Mouse (Mus musculus): ENCODE data around the gene Nos1ap.

DNA sequence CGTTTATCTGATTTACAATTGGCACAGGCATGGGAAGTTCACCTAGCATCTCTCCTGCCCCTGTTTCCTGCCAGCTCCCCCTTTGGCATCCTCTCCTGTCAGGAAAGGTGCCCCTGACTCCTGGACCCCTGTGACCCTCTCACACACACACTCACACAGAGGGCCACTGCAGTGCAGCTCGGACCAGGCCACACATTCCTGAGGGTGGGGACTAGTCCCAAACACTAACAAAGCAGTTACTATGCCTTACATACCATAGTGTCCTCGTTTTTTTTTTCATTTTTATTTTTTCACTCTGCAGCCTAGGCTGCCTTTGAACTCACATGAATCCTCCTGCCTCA lies 110.2 kb downstream of the Nos1ap start:
- TF ChIP-seq GATA1 (IDR thresholded peaks at IDR 0.05; ENCODE audit: low read length) (no peak), TAL1 (IDR thresholded peaks at IDR 0.05; ENCODE audit: low read length) (no peak)
